8 mouse cellular contexts compared by ENCODE assay signal in genomic region chrX:50622984-50623455, GRCm38 (mm10).
A peak's percentile ranks its signal among the peaks of the same experiment; 100 is the strongest.
DNase-seq lines count a peak whose midpoint lies in the region; ATAC-seq and TF ChIP-seq lines count a peak whose summit lies in the region.

No protein-coding gene starts in this region.

- POLR2A ChIA-PET in Patski (lab: Charles Lee), result no interaction called here

- no peaks in the 10 kb centered on the region for H3K27me3 ChIP-seq in kidney, embryonic 16.5 days (ENCODE audit: insufficient read depth, low read length)
- no peaks in the 10 kb centered on the region for H3K27me3 ChIP-seq in kidney, embryonic 14.5 days (ENCODE audit: control insufficient read depth, insufficient read depth, low read length)
- H3K27me3 ChIP-seq in Patski, result peaks cover 5% of the 10 kb centered on the region
- no peaks in the 10 kb centered on the region for H3K27me3 ChIP-seq in forebrain, embryonic 11.5 days (ENCODE audit: control insufficient read depth, insufficient read depth, low read length)
- H3K27me3 ChIP-seq in hindbrain, embryonic 15.5 days, result no peaks in the 10 kb centered on the region
- no peaks in the 10 kb centered on the region for H3K27me3 ChIP-seq in lung, postnatal 0 days (replicated peaks; ENCODE audit: insufficient read depth, low read length)

- no peak for TF ChIP-seq EP300 in lung, postnatal 0 days (IDR thresholded peaks at IDR 0.05)

- CTCF ChIA-PET in Patski (lab: Charles Lee), result no interaction called here

- peak; percentile 54; the same call in 1 of the 2 replicates for ATAC-seq in kidney, embryonic 16.5 days (ENCODE audit: low FRiP score, low TSS enrichment)
- no peak for ATAC-seq in kidney, embryonic 14.5 days (ENCODE audit: low FRiP score, low TSS enrichment)
- no peak for ATAC-seq in Patski
- ATAC-seq in forebrain, embryonic 11.5 days (replicated peaks; ENCODE audit: low FRiP score), result no peak
- peak; percentile 73; the same call in 1 of the 2 replicates for ATAC-seq in hindbrain, embryonic 15.5 days (ENCODE audit: low FRiP score, low read depth)
- peak; percentile 76 for ATAC-seq in lung, postnatal 0 days

- H3K4me2 ChIP-seq in kidney, embryonic 16.5 days (replicated peaks; ENCODE audit: low read depth, low read length), result no peak overlapping the region
- H3K4me2 ChIP-seq in kidney, embryonic 14.5 days (replicated peaks; ENCODE audit: low read depth, low read length), result no peak overlapping the region
- no peak overlapping the region for H3K4me2 ChIP-seq in forebrain, embryonic 11.5 days (ENCODE audit: low read depth, low read length, severe bottlenecking)
- no peak overlapping the region for H3K4me2 ChIP-seq in hindbrain, embryonic 15.5 days
- no peak overlapping the region for H3K4me2 ChIP-seq in lung, postnatal 0 days (replicated peaks; ENCODE audit: low read depth, low read length)

- peak overlapping the region; percentile 34 for H3K4me3 ChIP-seq in kidney, embryonic 16.5 days (ENCODE audit: low read length)
- H3K4me3 ChIP-seq in kidney, embryonic 14.5 days (ENCODE audit: low read length), result no peak overlapping the region; the same call in 1 of the 2 replicates
- peak overlapping the region; percentile 11; the same call in 1 of the 2 replicates for H3K4me3 ChIP-seq in forebrain, embryonic 11.5 days (ENCODE audit: low read depth, low read length)
- peak overlapping the region; percentile 28 for H3K4me3 ChIP-seq in hindbrain, embryonic 15.5 days
- H3K4me3 ChIP-seq in lung, postnatal 0 days (ENCODE audit: low read depth, low read length), result no peak overlapping the region

- in situ Hi-C loops in Patski (cut with MboI; ENCODE audit: low pct_unique_long_range_greater_than_20kb), result no loop called here

- no peak overlapping the region for H3K9ac ChIP-seq in kidney, embryonic 16.5 days (replicated peaks; ENCODE audit: low read length)
- H3K9ac ChIP-seq in kidney, embryonic 14.5 days (ENCODE audit: low read depth, low read length), result no peak overlapping the region
- H3K9ac ChIP-seq in forebrain, embryonic 11.5 days (ENCODE audit: low read length), result no peak overlapping the region
- H3K9ac ChIP-seq in hindbrain, embryonic 15.5 days, result no peak overlapping the region
- H3K9ac ChIP-seq in lung, postnatal 0 days (replicated peaks; ENCODE audit: low read depth), result no peak overlapping the region

- no peak for DNase-seq in Patski (ENCODE audit: low read depth, low spot score)
- DNase-seq in forebrain, embryonic 11.5 days (ENCODE audit: low spot score), result peak; percentile 65
- peak; percentile 58 for DNase-seq in lung, postnatal 0 days (ENCODE audit: low spot score)
- DNase-seq in ovary, postnatal 36 days (ENCODE audit: low spot score), result peak; percentile 69
- no peak for DNase-seq in thymus, postnatal 25 days

- H3K36me3 ChIP-seq in kidney, embryonic 16.5 days (ENCODE audit: insufficient read depth, low read length), result peaks cover 21% of the 10 kb centered on the region
- no peaks in the 10 kb centered on the region; the same call in 1 of the 2 replicates for H3K36me3 ChIP-seq in kidney, embryonic 14.5 days (ENCODE audit: control insufficient read depth, insufficient read depth, low read length)
- H3K36me3 ChIP-seq in forebrain, embryonic 11.5 days (ENCODE audit: control insufficient read depth, insufficient read depth, low read length), result no peaks in the 10 kb centered on the region
- no peaks in the 10 kb centered on the region; the same call in 1 of the 2 replicates for H3K36me3 ChIP-seq in hindbrain, embryonic 15.5 days
- H3K36me3 ChIP-seq in lung, postnatal 0 days (ENCODE audit: insufficient read depth, low read length), result no peaks in the 10 kb centered on the region

- H3K4me1 ChIP-seq in kidney, embryonic 16.5 days (ENCODE audit: insufficient read depth, low read length), result 0 out of 2 replicates have a peak, but pooled peaks cover 3% of the 10 kb centered on the region
- H3K4me1 ChIP-seq in kidney, embryonic 14.5 days (ENCODE audit: control insufficient read depth, insufficient read depth, low read length), result no peaks in the 10 kb centered on the region
- H3K4me1 ChIP-seq in forebrain, embryonic 11.5 days (replicated peaks; ENCODE audit: control insufficient read depth, insufficient read depth, low read length), result no peaks in the 10 kb centered on the region
- H3K4me1 ChIP-seq in hindbrain, embryonic 15.5 days (replicated peaks), result no peaks in the 10 kb centered on the region
- H3K4me1 ChIP-seq in lung, postnatal 0 days (ENCODE audit: insufficient read depth, low read depth, low read length), result no peaks in the 10 kb centered on the region

- H3K27ac ChIP-seq in kidney, embryonic 16.5 days (ENCODE audit: low read length), result no peak overlapping the region
- H3K27ac ChIP-seq in kidney, embryonic 14.5 days (ENCODE audit: low read depth, low read length), result no peak overlapping the region
- no peak overlapping the region for H3K27ac ChIP-seq in forebrain, embryonic 11.5 days (ENCODE audit: low read depth, low read length)
- peak overlapping the region; percentile 57; the same call in 1 of the 2 replicates for H3K27ac ChIP-seq in hindbrain, embryonic 15.5 days (replicated peaks)
- H3K27ac ChIP-seq in lung, postnatal 0 days (ENCODE audit: low read length), result no peak overlapping the region

- H3K9me3 ChIP-seq in kidney, embryonic 16.5 days (ENCODE audit: low read length), result no peaks in the 10 kb centered on the region
- no peaks in the 10 kb centered on the region for H3K9me3 ChIP-seq in kidney, embryonic 14.5 days (ENCODE audit: control insufficient read depth, low read length)
- no peaks in the 10 kb centered on the region for H3K9me3 ChIP-seq in forebrain, embryonic 11.5 days (ENCODE audit: control insufficient read depth, low read length)
- H3K9me3 ChIP-seq in hindbrain, embryonic 15.5 days, result no peaks in the 10 kb centered on the region
- no peaks in the 10 kb centered on the region for H3K9me3 ChIP-seq in lung, postnatal 0 days (ENCODE audit: low read length)

- peak; percentile 74 for TF ChIP-seq CTCF in Patski (IDR thresholded peaks at IDR 0.05)
- peak; percentile 68 for TF ChIP-seq CTCF in lung, postnatal 0 days (IDR thresholded peaks at IDR 0.05)

- WGBS in kidney, embryonic 16.5 days, result 58% methylated on average over 19 of the region's 19 CpGs
- WGBS in kidney, embryonic 14.5 days, result 54% methylated on average over 19 of the region's 19 CpGs
- WGBS in forebrain, embryonic 11.5 days, result 66% methylated on average over 19 of the region's 19 CpGs
- WGBS in hindbrain, embryonic 15.5 days, result 62% methylated on average over 19 of the region's 19 CpGs
- 74% methylated on average over 19 of the region's 19 CpGs for WGBS in lung, postnatal 0 days

Comparison
In these comparisons a context has a peak if more than half of its experiments do, and no peak if none do; other contexts are left out.
1. ATAC-seq: peak in kidney, embryonic 16.5 days (single experiment), hindbrain, embryonic 15.5 days (single experiment) and lung, postnatal 0 days (single experiment); none in kidney, embryonic 14.5 days (single experiment), Patski (single experiment) and forebrain, embryonic 11.5 days (single experiment).
2. H3K4me3 ChIP-seq: peak in kidney, embryonic 16.5 days (single experiment), forebrain, embryonic 11.5 days (single experiment) and hindbrain, embryonic 15.5 days (single experiment); none in kidney, embryonic 14.5 days (single experiment) and lung, postnatal 0 days (single experiment).
3. DNase-seq: peak in forebrain, embryonic 11.5 days (single experiment), lung, postnatal 0 days (single experiment) and ovary, postnatal 36 days (single experiment); none in Patski (single experiment) and thymus, postnatal 25 days (single experiment).